ENCODE assay signal across 7 mouse cellular contexts in genomic region chr19:25405987-25406386, GRCm38 (mm10).
DNase-seq lines count a peak whose midpoint lies in the region; ATAC-seq lines count a peak whose summit lies in the region.

No protein-coding gene starts in this region.

- H3K4me2 ChIP-seq in embryonic facial prominence, embryonic 14.5 days (ENCODE audit: low read depth, low read length), result peak overlapping the region; percentile 88
- peak overlapping the region; percentile 79 for H3K4me2 ChIP-seq in midbrain, embryonic 12.5 days (replicated peaks)

- H3K9me3 ChIP-seq in embryonic facial prominence, embryonic 10.5 days, result no peaks in the 10 kb centered on the region
- H3K9me3 ChIP-seq in embryonic facial prominence, embryonic 14.5 days (ENCODE audit: control insufficient read depth, low read length), result no peaks in the 10 kb centered on the region
- no peaks in the 10 kb centered on the region for H3K9me3 ChIP-seq in midbrain, embryonic 12.5 days

- peak overlapping the region; percentile 62 for H3K4me3 ChIP-seq in embryonic facial prominence, embryonic 10.5 days
- peak overlapping the region; percentile 43; the same call in 1 of the 2 replicates for H3K4me3 ChIP-seq in embryonic facial prominence, embryonic 14.5 days (ENCODE audit: low read depth, low read length)
- H3K4me3 ChIP-seq in midbrain, embryonic 12.5 days, result peak overlapping the region; percentile 41

- H3K27ac ChIP-seq in embryonic facial prominence, embryonic 10.5 days (replicated peaks), result peak overlapping the region; percentile 88
- peak overlapping the region; percentile 87 for H3K27ac ChIP-seq in embryonic facial prominence, embryonic 14.5 days (replicated peaks; ENCODE audit: low read depth, low read length)
- H3K27ac ChIP-seq in midbrain, embryonic 12.5 days (replicated peaks), result 0 out of 2 replicates have a peak overlapping the region, but pooled peaks have one; percentile 31

- 0 out of 2 replicates have a peak, but pooled peaks cover 3% of the 10 kb centered on the region for H3K27me3 ChIP-seq in embryonic facial prominence, embryonic 10.5 days (replicated peaks; ENCODE audit: low read depth, poor library complexity, severe bottlenecking)
- H3K27me3 ChIP-seq in embryonic facial prominence, embryonic 14.5 days (replicated peaks; ENCODE audit: control insufficient read depth, insufficient read depth, low read length), result no peaks in the 10 kb centered on the region
- peaks cover 50% of the 10 kb centered on the region for H3K27me3 ChIP-seq in midbrain, embryonic 12.5 days

- intact Hi-C loops in left cerebral cortex, postnatal 36 days (cut with DNase I), result no loop called here

- H3K36me3 ChIP-seq in embryonic facial prominence, embryonic 10.5 days (replicated peaks), result peaks cover 19% of the 10 kb centered on the region
- H3K36me3 ChIP-seq in embryonic facial prominence, embryonic 14.5 days (ENCODE audit: control insufficient read depth, insufficient read depth, low read length), result peaks cover 20% of the 10 kb centered on the region
- peaks cover 15% of the 10 kb centered on the region for H3K36me3 ChIP-seq in midbrain, embryonic 12.5 days

- 32% methylated on average over 6 of the region's 6 CpGs for WGBS in embryonic facial prominence, embryonic 10.5 days
- WGBS in embryonic facial prominence, embryonic 14.5 days, result 23% methylated on average over 6 of the region's 6 CpGs
- 25% methylated on average over 6 of the region's 6 CpGs for WGBS in midbrain, embryonic 12.5 days

- ATAC-seq in embryonic facial prominence, embryonic 14.5 days (ENCODE audit: low read depth), result no peak
- ATAC-seq in midbrain, embryonic 12.5 days (ENCODE audit: low FRiP score, low read depth), result 0 out of 2 replicates have a peak, but pooled peaks have one; percentile 4
- ATAC-seq in frontal cortex, adult (ENCODE audit: low TSS enrichment), result no peak

- peaks cover 48% of the 10 kb centered on the region for H3K4me1 ChIP-seq in embryonic facial prominence, embryonic 10.5 days
- peaks cover 30% of the 10 kb centered on the region for H3K4me1 ChIP-seq in embryonic facial prominence, embryonic 14.5 days (ENCODE audit: control insufficient read depth, insufficient read depth, low read length)
- H3K4me1 ChIP-seq in midbrain, embryonic 12.5 days, result peaks cover 33% of the 10 kb centered on the region

- no peak overlapping the region for H3K9ac ChIP-seq in embryonic facial prominence, embryonic 14.5 days (ENCODE audit: low read depth, low read length)
- H3K9ac ChIP-seq in midbrain, embryonic 12.5 days (replicated peaks), result peak overlapping the region; percentile 52; the same call in 1 of the 2 replicates

- no peak for DNase-seq in embryonic facial prominence, embryonic 10.5 days (ENCODE audit: low spot score)
- no peak for DNase-seq in embryonic facial prominence, embryonic 14.5 days (ENCODE audit: low spot score)
- DNase-seq in kidney, adult 8-10 months, result peak; percentile 66 to 81
- no peak for DNase-seq in left cerebral cortex, postnatal 36 days (ENCODE audit: low spot score in 2 of 2)
- no peak for DNase-seq in spleen, postnatal 10 days (ENCODE audit: low spot score in 2 of 2)

Comparison
In these comparisons a context has a peak if more than half of its experiments do, and no peak if none do; other contexts are left out.
1. DNase-seq: peak in kidney, adult 8-10 months (2 of 2); none in embryonic facial prominence, embryonic 10.5 days (single experiment), embryonic facial prominence, embryonic 14.5 days (single experiment), left cerebral cortex, postnatal 36 days (0 of 2) and spleen, postnatal 10 days (0 of 2).
2. H3K27ac ChIP-seq: peak in every context shown above with its lines; median percentile 88 in embryonic facial prominence, embryonic 10.5 days; 87 in embryonic facial prominence, embryonic 14.5 days; 31 in midbrain, embryonic 12.5 days.
3. Peak in every context shown above with its lines, with median percentiles within 50 percentile points of each other: H3K4me3 ChIP-seq.